9 mouse cellular contexts compared by ENCODE assay signal in genomic region chr17:66479813-66480490, GRCm38 (mm10). TPM values are rescaled to one million over a fixed set of nuclear protein-coding genes. Genes with fewer than 3 reads are reported as not detected.
DNase-seq lines count a peak whose midpoint lies in the region; ATAC-seq and TF ChIP-seq lines count a peak whose summit lies in the region.
"Had no signal": no experiment of that assay in that cellular context is flagged by ENCODE, and none has a peak within 500 bp of the region (broad histone marks: within the 10 kb centered on the region; RNA-seq: fewer than 3 reads in every experiment).

No protein-coding gene starts in this region.

- no peak for TF ChIP-seq CTCF in kidney, adult 2 months (conservative IDR thresholded peaks at IDR 0.05; ENCODE audit: insufficient read depth, insufficient read length, low read depth, low read length)

- no peak for DNase-seq in kidney, adult 2 months
- peak; percentile 60 for DNase-seq in limb, embryonic 11.5 days (ENCODE audit: low spot score)
- no peak for DNase-seq in right cerebral cortex, postnatal 14 days
- DNase-seq in adrenal gland, adult 18-20 months (ENCODE audit: low spot score in 2 of 2), result no peak
- DNase-seq in right cerebral cortex, adult 2 months (ENCODE audit: low spot score in 2 of 2), result no peak

- no peak overlapping the region for H3K9ac ChIP-seq in kidney, embryonic 15.5 days
- peak overlapping the region; percentile 29 for H3K9ac ChIP-seq in forebrain, embryonic 15.5 days (replicated peaks)
- H3K9ac ChIP-seq in limb, embryonic 11.5 days (ENCODE audit: low read length), result peak overlapping the region; percentile 37; the same call in 1 of the 2 replicates
- no peak overlapping the region for H3K9ac ChIP-seq in neural tube, embryonic 15.5 days (replicated peaks)

- no peaks in the 10 kb centered on the region for H3K9me3 ChIP-seq in kidney, embryonic 15.5 days (replicated peaks)
- no peaks in the 10 kb centered on the region for H3K9me3 ChIP-seq in forebrain, embryonic 15.5 days
- no peaks in the 10 kb centered on the region for H3K9me3 ChIP-seq in limb, embryonic 11.5 days (ENCODE audit: control insufficient read depth, low read length)
- H3K9me3 ChIP-seq in neural tube, embryonic 15.5 days (replicated peaks), result no peaks in the 10 kb centered on the region

- H3K27me3 ChIP-seq in kidney, embryonic 15.5 days, result peaks cover 32% of the 10 kb centered on the region
- no peaks in the 10 kb centered on the region for H3K27me3 ChIP-seq in kidney, adult 2 months (replicated peaks; ENCODE audit: control insufficient read depth, insufficient read depth, low read length)
- H3K27me3 ChIP-seq in forebrain, embryonic 15.5 days, result no peaks in the 10 kb centered on the region
- H3K27me3 ChIP-seq in limb, embryonic 11.5 days (ENCODE audit: control insufficient read depth, insufficient read depth, low read length), result no peaks in the 10 kb centered on the region
- no peaks in the 10 kb centered on the region for H3K27me3 ChIP-seq in neural tube, embryonic 15.5 days (replicated peaks)
- H3K27me3 ChIP-seq: CH12.LX had no signal

- H3K4me1 ChIP-seq in kidney, embryonic 15.5 days, result peaks cover 19% of the 10 kb centered on the region
- no peaks in the 10 kb centered on the region for H3K4me1 ChIP-seq in kidney, adult 2 months (ENCODE audit: control insufficient read depth, insufficient read depth, low read length)
- peaks cover 24% of the 10 kb centered on the region for H3K4me1 ChIP-seq in forebrain, embryonic 15.5 days
- 0 out of 2 replicates have a peak, but pooled peaks cover 6% of the 10 kb centered on the region for H3K4me1 ChIP-seq in limb, embryonic 11.5 days (ENCODE audit: control insufficient read depth, insufficient read depth, low read length)
- H3K4me1 ChIP-seq in neural tube, embryonic 15.5 days, result peaks cover 26% of the 10 kb centered on the region

- TF ChIP-seq POLR2A in kidney, adult 2 months (IDR thresholded peaks at IDR 0.05; ENCODE audit: low read depth, low read length), result no peak

- peak overlapping the region; percentile 57 for H3K4me2 ChIP-seq in kidney, embryonic 15.5 days
- H3K4me2 ChIP-seq in forebrain, embryonic 15.5 days (replicated peaks), result peak overlapping the region; percentile 37
- peak overlapping the region; percentile 40 for H3K4me2 ChIP-seq in limb, embryonic 11.5 days (ENCODE audit: low read depth, severe bottlenecking)
- peak overlapping the region; percentile 47 for H3K4me2 ChIP-seq in neural tube, embryonic 15.5 days

- 0 out of 2 replicates have a peak overlapping the region, but pooled peaks have one; percentile 6 for H3K27ac ChIP-seq in kidney, embryonic 15.5 days
- H3K27ac ChIP-seq in kidney, adult 2 months (ENCODE audit: insufficient read depth, low read depth, low read length), result no peak overlapping the region
- H3K27ac ChIP-seq in forebrain, embryonic 15.5 days (replicated peaks), result peak overlapping the region; percentile 81
- H3K27ac ChIP-seq in limb, embryonic 11.5 days (replicated peaks; ENCODE audit: low read depth, low read length), result no peak overlapping the region
- H3K27ac ChIP-seq in neural tube, embryonic 15.5 days (replicated peaks), result 0 out of 2 replicates have a peak overlapping the region, but pooled peaks have one; percentile 60

- H3K36me3 ChIP-seq in kidney, embryonic 15.5 days, result no peaks in the 10 kb centered on the region
- no peaks in the 10 kb centered on the region for H3K36me3 ChIP-seq in kidney, adult 2 months (ENCODE audit: control insufficient read depth, insufficient read depth, low read length)
- H3K36me3 ChIP-seq in forebrain, embryonic 15.5 days, result no peaks in the 10 kb centered on the region
- H3K36me3 ChIP-seq in limb, embryonic 11.5 days (ENCODE audit: control insufficient read depth, insufficient read depth, low read length), result no peaks in the 10 kb centered on the region
- no peaks in the 10 kb centered on the region for H3K36me3 ChIP-seq in neural tube, embryonic 15.5 days

- 10% methylated on average over 21 of the region's 21 CpGs for WGBS in kidney, embryonic 15.5 days
- 46% methylated on average over 21 of the region's 21 CpGs for WGBS in kidney, adult 2 months
- 6% methylated on average over 21 of the region's 21 CpGs for WGBS in forebrain, embryonic 15.5 days
- 6% methylated on average over 21 of the region's 21 CpGs for WGBS in limb, embryonic 11.5 days
- WGBS in neural tube, embryonic 15.5 days, result 8% methylated on average over 21 of the region's 21 CpGs

- H3K4me3 ChIP-seq in kidney, embryonic 15.5 days (replicated peaks), result peak overlapping the region; percentile 25
- H3K4me3 ChIP-seq in kidney, adult 2 months (ENCODE audit: insufficient read depth, low read depth, low read length), result no peak overlapping the region
- peak overlapping the region; percentile 23 for H3K4me3 ChIP-seq in forebrain, embryonic 15.5 days
- no peak overlapping the region for H3K4me3 ChIP-seq in limb, embryonic 11.5 days (ENCODE audit: low read depth, low read length)
- peak overlapping the region; percentile 9 for H3K4me3 ChIP-seq in neural tube, embryonic 15.5 days (replicated peaks)

- ATAC-seq in kidney, embryonic 15.5 days (replicated peaks; ENCODE audit: low FRiP score), result peak; percentile 49
- peak; percentile 85 for ATAC-seq in forebrain, embryonic 15.5 days (replicated peaks)
- ATAC-seq in limb, embryonic 11.5 days (ENCODE audit: insufficient number of reproducible peaks, low FRiP score, low TSS enrichment, low read depth), result no peak
- ATAC-seq in neural tube, embryonic 15.5 days (ENCODE audit: low FRiP score), result peak; percentile 74

RNA-seq across cellular contexts. Expression of gene Mtcl1, which starts 30.4 kb away (rescaled TPM):
- 6.0 and 6.4 TPM in 2 replicates for polyA plus RNA-seq in kidney, embryonic 15.5 days (2015; fragmentation: Nextera tagmentation; extraction: Ambion mirVana)
- 3.5 and 4.4 TPM in 2 replicates for polyA plus RNA-seq in kidney, adult 2 months (2012; rRNA removed)
- polyA plus RNA-seq in forebrain, embryonic 15.5 days (2015; fragmentation: Nextera tagmentation; extraction: Ambion mirVana), result 33.5 and 35.5 TPM in 2 replicates
- polyA plus RNA-seq in limb, embryonic 11.5 days (2014; fragmentation: Nextera tagmentation; extraction: Ambion mirVana), result 5.7 TPM in 2 replicates
- 26.5 and 27.7 TPM in 2 replicates for polyA plus RNA-seq in neural tube, embryonic 15.5 days (2015; fragmentation: Nextera tagmentation; extraction: Ambion mirVana)
- 1 to 10 TPM; 5.1 to 6.1 TPM for total RNA-seq in adrenal gland, adult 18-20 months (2021)
- total RNA-seq: CH12.LX had no signal

RNA-seq across cellular contexts. Expression of gene Rab12, which starts 39.6 kb away (rescaled TPM):
- polyA plus RNA-seq in kidney, embryonic 15.5 days (2015; fragmentation: Nextera tagmentation; extraction: Ambion mirVana), result 41.3 and 44.1 TPM in 2 replicates
- 22.9 and 24.9 TPM in 2 replicates for polyA plus RNA-seq in kidney, adult 2 months (2012; rRNA removed)
- polyA plus RNA-seq in forebrain, embryonic 15.5 days (2015; fragmentation: Nextera tagmentation; extraction: Ambion mirVana), result 71.7 and 77.0 TPM in 2 replicates
- polyA plus RNA-seq in limb, embryonic 11.5 days (2014; fragmentation: Nextera tagmentation; extraction: Ambion mirVana), result 38.1 and 41.4 TPM in 2 replicates
- polyA plus RNA-seq in neural tube, embryonic 15.5 days (2015; fragmentation: Nextera tagmentation; extraction: Ambion mirVana), result 72.6 and 82.6 TPM in 2 replicates
- 10 to 100 TPM; 74.9 to 83.1 TPM for total RNA-seq in adrenal gland, adult 18-20 months (2021)

Comparison
In these comparisons a context has a peak if more than half of its experiments do, and no peak if none do; other contexts are left out.
1. H3K27ac ChIP-seq: peak in kidney, embryonic 15.5 days (single experiment), forebrain, embryonic 15.5 days (single experiment) and neural tube, embryonic 15.5 days (single experiment); none in kidney, adult 2 months (single experiment) and limb, embryonic 11.5 days (single experiment).
2. H3K4me3 ChIP-seq: peak in kidney, embryonic 15.5 days (single experiment), forebrain, embryonic 15.5 days (single experiment) and neural tube, embryonic 15.5 days (single experiment); none in kidney, adult 2 months (single experiment) and limb, embryonic 11.5 days (single experiment).
3. H3K9ac ChIP-seq: peak in forebrain, embryonic 15.5 days (single experiment) and limb, embryonic 11.5 days (single experiment); none in kidney, embryonic 15.5 days (single experiment) and neural tube, embryonic 15.5 days (single experiment).
4. Peak in every context shown above with its lines, with median percentiles within 50 percentile points of each other: H3K4me2 ChIP-seq.